8 mouse cellular contexts compared by ENCODE assay signal in the genomic region with DNA sequence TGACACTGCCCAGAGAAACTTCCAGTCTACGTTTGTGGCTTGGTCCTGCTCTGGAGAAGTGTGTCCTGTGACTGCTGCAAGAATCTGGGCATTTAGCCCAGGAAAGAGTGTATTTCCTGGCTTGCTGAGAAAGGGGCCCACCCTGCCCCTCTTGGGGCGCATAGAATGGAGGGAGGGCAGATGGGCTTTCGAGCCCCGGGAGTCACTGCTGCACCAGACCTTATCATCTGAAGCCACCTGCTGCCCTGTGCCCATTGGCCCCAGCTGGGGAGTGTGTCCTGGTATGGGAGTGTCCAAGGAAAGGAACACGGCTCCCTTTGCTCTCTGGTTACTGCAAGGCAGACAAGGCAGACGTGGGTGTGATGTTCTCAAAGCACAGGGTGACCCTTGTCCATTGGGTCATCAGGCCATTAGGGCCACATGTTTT. TPM values are rescaled to one million over a fixed set of nuclear protein-coding genes. Genes with fewer than 3 reads are reported as not detected.
DNase-seq lines count a peak whose midpoint lies in the region; TF ChIP-seq lines count a peak whose summit lies in the region.

No protein-coding gene starts in this region.

- peak; percentile 71 for DNase-seq in spleen, postnatal 4 days (ENCODE audit: low spot score in 2 of 2)
- no peak for DNase-seq in spleen, postnatal 14 days (ENCODE audit: low spot score in 2 of 2)
- peak; percentile 70 to 72 for DNase-seq in heart, postnatal 10 days
- peak; percentile 87 for DNase-seq in liver, adult 2 months (ENCODE audit: extremely low read depth, low read depth, low spot score)
- DNase-seq in yolk sac, embryonic 10.5 days (ENCODE audit: low spot score), result peak; percentile 81
- DNase-seq in adrenal gland, postnatal 14 days, result no peak
- DNase-seq in thymus, postnatal 4 days, result no peak
- DNase-seq in thymus, adult 18-20 months, result no peak

- H3K4me3 ChIP-seq in liver, adult 2 months (ENCODE audit: insufficient read depth, low read depth, low read length), result no peak overlapping the region

- WGBS in liver, adult 2 months, result 8% methylated on average over 6 of the region's 6 CpGs

- no peak for TF ChIP-seq CTCF in liver, adult 2 months (IDR thresholded peaks at IDR 0.05; ENCODE audit: low read depth, low read length)

- TF ChIP-seq POLR2A in liver, adult 2 months (IDR thresholded peaks at IDR 0.05; ENCODE audit: extremely low read depth, insufficient read depth, low read length), result no peak

- intact Hi-C loops in heart, postnatal 10 days (cut with DNase I), result loop anchor here (5.0 kb wide), 1 partner anchor 99 kb away; no protein-coding TSS in a partner anchor

- no peaks in the 10 kb centered on the region for H3K36me3 ChIP-seq in liver, adult 2 months (ENCODE audit: control insufficient read depth, insufficient read depth, low read length)

- peak overlapping the region; percentile 50 for H3K27ac ChIP-seq in liver, adult 2 months (replicated peaks; ENCODE audit: insufficient read depth, low read depth, low read length)

- no peaks in the 10 kb centered on the region for H3K27me3 ChIP-seq in liver, adult 2 months (ENCODE audit: control insufficient read depth, insufficient read depth, low read length)

- H3K9ac ChIP-seq in liver, adult 2 months (ENCODE audit: low read depth, low read length), result no peak overlapping the region

- H3K79me2 ChIP-seq in liver, adult 2 months (ENCODE audit: control insufficient read depth, insufficient read depth, low read length), result peaks cover 40% of the 10 kb centered on the region

- peaks cover 65% of the 10 kb centered on the region for H3K4me1 ChIP-seq in liver, adult 2 months (ENCODE audit: control insufficient read depth, insufficient read depth, low read length)

RNA-seq across cellular contexts. Expression of gene Nek6, which starts 19.5 kb away (rescaled TPM):
- 10 to 100 TPM; 10.6 to 15.2 TPM for total RNA-seq in heart, postnatal 10 days (2021)
- total RNA-seq in liver, adult 2 months (2014; rRNA removed), result 13.6 and 17.1 TPM in 2 replicates
- 51.0 and 58.8 TPM in 2 replicates for polyA plus RNA-seq in liver, adult 2 months (2012; rRNA removed)
- total RNA-seq in adrenal gland, postnatal 14 days (2021), result 13.6 and 14.9 TPM in 2 replicates

Comparison
In these comparisons a context has a peak if more than half of its experiments do, and no peak if none do; other contexts are left out.
1. DNase-seq: peak in spleen, postnatal 4 days (2 of 2), heart, postnatal 10 days (2 of 2), liver, adult 2 months (single experiment) and yolk sac, embryonic 10.5 days (single experiment); none in spleen, postnatal 14 days (0 of 2), adrenal gland, postnatal 14 days (single experiment), thymus, postnatal 4 days (single experiment) and thymus, adult 18-20 months (0 of 2).